Mouse (Mus musculus) heart, embryonic 12.5 days (tissue): ENCODE results near the gene Sntb2. TPM values are rescaled to one million over a fixed set of nuclear protein-coding genes. Genes with fewer than 3 reads are reported as not detected.
A peak's percentile ranks its signal among the peaks of the same experiment; 100 is the strongest.

ENCODE experiments used
- ATAC-seq: fragments of 200-750 bp; cut with Nextera tagmentation; 2 replicates; pipeline ENCODE4 v1.8.0; 2017; ENCODE audit warnings: moderate TSS enrichment, moderate library complexity; ENCODE audit not compliant: insufficient number of reproducible peaks, low FRiP score
- H3K27ac ChIP-seq: fragments of 300-500 bp; sonication (generic); 2 replicates; pipeline ENCODE4 v1.5.1; 2016; ENCODE audit warnings: mild to moderate bottlenecking, moderate library complexity; ENCODE audit not compliant: poor library complexity, severe bottlenecking
- H3K27me3 ChIP-seq: fragments of 300-500 bp; sonication (generic); replicated peaks from 2 replicates; pipeline ENCODE4 v1.6.1; 2016; ENCODE audit warnings: mild to moderate bottlenecking, moderate library complexity
- H3K36me3 ChIP-seq: fragments of 300-500 bp; sonication (generic); 2 replicates; pipeline ENCODE4 v1.6.1; 2016; ENCODE audit warnings: mild to moderate bottlenecking, moderate library complexity
- H3K4me1 ChIP-seq: fragments of 300-500 bp; sonication (generic); replicated peaks from 2 replicates; pipeline ENCODE4 v1.6.1; 2016; ENCODE audit warnings: mild to moderate bottlenecking
- H3K4me2 ChIP-seq: fragments of 300-500 bp; sonication (generic); 2 replicates; pipeline ENCODE4 v1.6.1; 2016; ENCODE audit warnings: mild to moderate bottlenecking, moderate library complexity
- H3K4me3 ChIP-seq: fragments of 300-500 bp; sonication (generic); 2 replicates; pipeline ENCODE4 v1.5.1; 2016; ENCODE audit warnings: mild to moderate bottlenecking
- H3K9ac ChIP-seq: fragments of 300-500 bp; sonication (generic); 2 replicates; pipeline ENCODE4 v1.6.1; 2016; ENCODE audit warnings: mild to moderate bottlenecking, moderate library complexity
- H3K9me3 ChIP-seq: fragments of 300-500 bp; sonication (generic); replicated peaks from 2 replicates; pipeline ENCODE4 v1.6.1; 2016; ENCODE audit warnings: mild to moderate bottlenecking, moderate library complexity
- WGBS: fragments of 180-500 bp; shearing (Covaris S2); methylation state at CpG from one replicate; pipeline ENCODE4 v1.1.7; 2016; 5-methylcytosine and 5-hydroxymethylcytosine counted together
- polyA plus RNA-seq: library from polyadenylated mRNA; unstranded; fragments of >200 nt; fragmentation: Nextera tagmentation; extraction: Ambion mirVana; gene quantifications from 2 replicates; pipeline ENCODE4 v1.2.1, GENCODE M21; 2016

Sntb2 gene
- polyA plus RNA-seq, 1 experiment from 2014 or later, result 11.5 TPM

GRCm38 (mm10) chr8:106932376-106933065, 3.0 kb upstream of the Sntb2 start:
- 12% methylated on average over 22 of the region's 22 CpGs for WGBS
- no peaks in the 10 kb centered on the region for H3K36me3 ChIP-seq
- no peak overlapping the region for H3K27ac ChIP-seq
- H3K9me3 ChIP-seq, result no peaks in the 10 kb centered on the region
- H3K4me2 ChIP-seq, result peak overlapping the region; percentile 70
- peak overlapping the region; percentile 34 for H3K4me3 ChIP-seq
- ATAC-seq, result no peak
- H3K4me1 ChIP-seq, result peaks cover 16% of the 10 kb centered on the region
- H3K27me3 ChIP-seq, result no peaks in the 10 kb centered on the region
- peak overlapping the region; percentile 62 for H3K9ac ChIP-seq

DNA sequence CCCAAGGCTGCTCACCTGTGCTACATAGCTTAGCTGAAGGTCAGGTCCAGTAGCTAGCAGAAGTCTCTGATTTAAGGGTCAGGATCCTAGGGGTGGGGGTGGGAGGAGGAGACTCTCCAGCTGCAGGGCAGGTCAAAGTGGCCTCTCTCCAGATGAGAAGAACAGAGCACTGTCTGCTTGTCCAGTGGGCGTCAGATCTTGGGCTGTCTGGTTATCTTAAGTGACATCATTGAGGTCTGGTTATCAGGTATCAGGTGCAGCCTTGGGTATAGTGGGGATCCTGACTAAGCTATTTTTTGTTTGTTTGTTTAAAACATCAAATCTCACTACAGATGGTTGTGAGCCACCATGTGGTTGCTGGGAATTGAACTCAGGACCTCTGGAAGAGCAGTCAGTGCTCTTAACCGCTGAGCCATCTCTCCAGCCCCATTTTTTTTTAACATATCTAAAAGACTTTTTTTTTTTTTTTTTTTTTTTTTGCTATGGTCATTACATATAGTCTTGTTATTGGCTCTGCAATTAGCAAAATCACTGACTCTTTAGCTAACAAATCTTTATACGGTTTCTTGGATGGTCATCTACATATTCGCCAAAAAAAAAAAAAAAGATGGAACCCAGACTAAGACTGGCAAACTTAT, 1.9 kb upstream of the Sntb2 start:
- H3K27ac ChIP-seq, result no peak overlapping the region
- no peak overlapping the region for H3K9ac ChIP-seq
- peaks cover 23% of the 10 kb centered on the region for H3K4me1 ChIP-seq
- no peaks in the 10 kb centered on the region for H3K27me3 ChIP-seq
- no peaks in the 10 kb centered on the region for H3K9me3 ChIP-seq
- no peak overlapping the region for H3K4me2 ChIP-seq
- no peak for ATAC-seq
- H3K4me3 ChIP-seq, result no peak overlapping the region
- no peaks in the 10 kb centered on the region for H3K36me3 ChIP-seq
- 82% methylated on average over 4 of the region's 4 CpGs for WGBS

DNA sequence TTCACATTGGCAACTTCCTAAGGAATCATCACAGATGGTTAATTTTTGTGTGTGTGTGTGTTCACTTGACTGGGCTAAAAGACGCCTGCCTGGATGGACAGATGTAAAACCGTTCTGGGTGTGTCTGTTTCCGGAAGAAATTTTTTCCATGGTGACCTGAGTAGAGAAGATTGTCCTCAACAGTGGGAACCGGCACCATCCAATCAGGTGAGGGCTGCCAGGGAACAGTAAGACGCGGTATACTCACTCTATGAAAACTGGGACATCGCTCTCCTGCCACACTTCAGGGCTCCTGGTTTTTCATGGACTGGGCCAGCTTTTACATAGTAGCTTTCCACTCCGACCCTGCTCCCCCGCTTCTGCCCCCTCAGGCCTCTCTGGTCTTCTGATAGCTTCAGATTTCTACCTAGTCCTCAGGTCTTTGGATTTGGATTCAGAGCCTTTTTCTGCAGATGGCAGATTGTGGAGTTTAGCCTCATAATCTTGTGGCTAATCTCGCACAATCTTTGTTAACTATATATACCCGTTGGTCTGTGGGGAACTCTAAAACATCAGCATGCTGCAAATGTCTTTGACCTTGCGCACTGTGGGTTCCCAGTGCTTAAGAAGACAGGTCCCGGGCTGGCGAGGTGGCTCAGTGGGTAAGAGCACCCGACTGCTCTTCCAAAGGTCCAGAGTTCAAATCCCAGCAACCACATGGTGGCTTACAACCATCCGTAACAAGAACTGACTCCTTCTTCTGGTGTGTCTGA, 1.1 kb upstream of the Sntb2 start:
- no peak overlapping the region for H3K27ac ChIP-seq
- no peak overlapping the region for H3K4me3 ChIP-seq
- H3K9me3 ChIP-seq, result no peaks in the 10 kb centered on the region
- no peak for ATAC-seq
- H3K9ac ChIP-seq, result no peak overlapping the region
- 76% methylated on average over 16 of the region's 16 CpGs for WGBS
- no peak overlapping the region for H3K4me2 ChIP-seq
- peaks cover 25% of the 10 kb centered on the region for H3K4me1 ChIP-seq
- H3K36me3 ChIP-seq, result no peaks in the 10 kb centered on the region
- no peaks in the 10 kb centered on the region for H3K27me3 ChIP-seq

- H3K36me3 ChIP-seq, result no peaks in the 10 kb centered on the region
- ATAC-seq, result peak; percentile 47
- no peaks in the 10 kb centered on the region for H3K27me3 ChIP-seq
- WGBS, result under 1% methylated on average over 57 of the region's 76 CpGs
- H3K9me3 ChIP-seq, result no peaks in the 10 kb centered on the region
- peak overlapping the region; percentile 94 for H3K9ac ChIP-seq
- peaks cover 26% of the 10 kb centered on the region for H3K4me1 ChIP-seq
- H3K27ac ChIP-seq, result peak overlapping the region; percentile 84
- peak overlapping the region; percentile 85 for H3K4me2 ChIP-seq
- peak overlapping the region; percentile 73 for H3K4me3 ChIP-seq
These were observed 438 bp downstream of the Sntb2 start for GRCm38 (mm10) chr8:106935899-106936477.

- Histone ChIP-seq H3K4me3 (peak overlapping the region; percentile 73), H3K36me3 (no peaks in the 10 kb centered on the region), H3K9ac (peak overlapping the region; percentile 94), H3K27me3 (no peaks in the 10 kb centered on the region), H3K27ac (peak overlapping the region; percentile 84), H3K9me3 (no peaks in the 10 kb centered on the region), H3K4me1 (peaks cover 29% of the 10 kb centered on the region), H3K4me2 (peak overlapping the region; percentile 85)
- ATAC-seq, result 0 out of 2 replicates have a peak, but pooled peaks have one; percentile 7
- 2% methylated on average over 26 of the region's 26 CpGs for WGBS
These were observed 1.0 kb downstream of the Sntb2 start for GRCm38 (mm10) chr8:106936478-106937051.

DNA sequence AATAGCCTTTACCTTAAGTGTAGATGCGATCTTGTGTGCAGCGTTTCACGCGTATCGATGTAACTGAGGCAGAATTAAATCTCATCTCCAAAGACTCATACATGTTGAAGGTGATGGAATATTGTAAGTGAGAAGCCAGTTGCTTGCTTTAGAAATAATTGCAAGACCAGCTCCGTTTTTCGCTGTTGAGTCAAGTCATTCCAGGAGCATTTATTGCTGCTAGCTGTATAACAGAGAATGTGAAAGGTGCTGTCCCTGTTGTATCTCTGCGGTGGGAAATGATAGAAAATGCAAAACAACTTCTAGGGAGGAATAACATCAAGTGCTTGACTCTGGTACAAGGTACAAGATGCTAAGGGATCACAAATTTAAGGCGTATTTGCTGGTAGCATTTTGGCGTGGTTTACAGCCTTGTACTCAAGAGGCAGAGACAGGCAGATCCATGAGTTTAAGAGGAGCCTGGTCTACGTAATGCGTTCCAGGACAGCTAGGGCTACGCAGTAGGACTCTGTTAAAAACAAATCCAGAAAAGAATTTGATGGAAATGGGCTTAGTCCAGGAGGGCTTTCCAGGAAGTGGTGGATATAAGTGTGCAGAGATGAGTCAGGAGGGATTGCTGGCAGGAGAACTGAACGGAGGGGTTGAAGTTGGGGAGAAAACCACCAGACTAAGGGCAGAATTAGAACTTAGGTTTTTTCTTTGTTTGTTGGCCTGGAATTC, 1.7 kb downstream of the Sntb2 start:
- peak overlapping the region; percentile 94 for H3K9ac ChIP-seq
- H3K27ac ChIP-seq, result no peak overlapping the region
- peak overlapping the region; percentile 85 for H3K4me2 ChIP-seq
- H3K4me3 ChIP-seq, result peak overlapping the region; percentile 73
- H3K36me3 ChIP-seq, result no peaks in the 10 kb centered on the region
- no peaks in the 10 kb centered on the region for H3K27me3 ChIP-seq
- WGBS, result 38% methylated on average over 14 of the region's 14 CpGs
- ATAC-seq, result no peak
- no peaks in the 10 kb centered on the region for H3K9me3 ChIP-seq
- H3K4me1 ChIP-seq, result peaks cover 28% of the 10 kb centered on the region

DNA sequence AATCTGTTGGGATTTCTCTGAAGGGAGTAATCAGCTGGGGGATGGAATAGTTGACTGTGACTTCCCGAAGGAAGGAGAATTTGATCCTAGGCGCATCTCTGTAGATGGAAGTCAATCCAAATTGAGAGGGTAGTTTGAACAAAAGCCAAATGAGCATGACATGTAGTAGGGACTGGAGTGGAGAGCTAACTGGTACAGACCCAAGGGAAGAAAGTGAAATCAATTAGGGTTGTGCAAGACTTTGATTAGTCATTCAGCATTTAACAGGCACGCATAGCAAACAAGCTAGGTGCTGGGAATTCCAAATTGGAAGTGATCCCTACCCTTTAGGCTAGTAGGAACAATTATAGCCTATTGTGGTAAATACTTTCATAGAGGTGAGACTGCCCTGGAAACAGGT, 6.3 kb downstream of the Sntb2 start:
- WGBS, result 91% methylated on average over 3 of the region's 3 CpGs
- Histone ChIP-seq H3K4me3 (no peak overlapping the region), H3K4me1 (peaks cover 30% of the 10 kb centered on the region), H3K27me3 (no peaks in the 10 kb centered on the region), H3K4me2 (no peak overlapping the region), H3K9me3 (no peaks in the 10 kb centered on the region), H3K36me3 (no peaks in the 10 kb centered on the region), H3K9ac (no peak overlapping the region), H3K27ac (no peak overlapping the region)
- ATAC-seq, result no peak

GRCm38 (mm10) chr8:106943874-106944418, 8.4 kb downstream of the Sntb2 start:
- Histone ChIP-seq H3K4me1 (peaks cover 20% of the 10 kb centered on the region), H3K9me3 (no peaks in the 10 kb centered on the region), H3K27me3 (no peaks in the 10 kb centered on the region), H3K27ac (no peak overlapping the region), H3K4me3 (no peak overlapping the region), H3K9ac (no peak overlapping the region), H3K4me2 (no peak overlapping the region), H3K36me3 (no peaks in the 10 kb centered on the region)
- 74% methylated on average over 3 of the region's 3 CpGs for WGBS
- no peak for ATAC-seq

DNA sequence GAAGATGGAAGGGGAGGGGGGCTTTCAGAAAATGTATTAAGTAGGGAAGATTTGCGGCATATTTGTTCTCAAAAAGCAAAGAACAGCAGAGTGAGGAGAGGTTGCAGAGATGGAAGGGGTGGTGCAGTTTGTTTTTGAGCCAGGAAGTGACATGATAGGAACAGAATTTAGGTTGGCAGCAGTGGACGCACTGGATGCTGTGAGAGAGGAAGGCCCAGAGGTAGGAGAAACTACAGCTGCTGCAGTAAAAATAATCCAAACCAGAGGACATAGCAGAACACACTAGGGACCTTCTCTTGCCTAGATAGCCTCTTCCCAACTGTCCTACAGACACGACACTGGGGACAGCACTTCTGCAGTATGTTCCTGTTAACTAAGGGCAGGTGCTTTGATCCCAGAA, 9.2 kb downstream of the Sntb2 start:
- Histone ChIP-seq H3K4me3 (no peak overlapping the region), H3K27me3 (no peaks in the 10 kb centered on the region), H3K4me2 (no peak overlapping the region), H3K27ac (no peak overlapping the region), H3K9ac (no peak overlapping the region), H3K36me3 (no peaks in the 10 kb centered on the region), H3K9me3 (no peaks in the 10 kb centered on the region), H3K4me1 (peaks cover 14% of the 10 kb centered on the region)
- WGBS, result 41% methylated on average over 3 of the region's 3 CpGs
- no peak for ATAC-seq

GRCm38 (mm10) chr8:106948678-106949243, 13.2 kb downstream of the Sntb2 start:
- 77% methylated on average over 3 of the region's 3 CpGs for WGBS
- no peaks in the 10 kb centered on the region for H3K27me3 ChIP-seq
- H3K36me3 ChIP-seq, result no peaks in the 10 kb centered on the region
- H3K4me3 ChIP-seq, result no peak overlapping the region
- H3K27ac ChIP-seq, result no peak overlapping the region
- no peak overlapping the region for H3K4me2 ChIP-seq
- H3K9ac ChIP-seq, result no peak overlapping the region
- H3K9me3 ChIP-seq, result no peaks in the 10 kb centered on the region
- no peak for ATAC-seq
- H3K4me1 ChIP-seq, result peaks cover 12% of the 10 kb centered on the region; the same call in 1 of the 2 replicates
